Mouse (Mus musculus): ENCODE data around the gene Ccs. TPM values are rescaled to one million over a fixed set of nuclear protein-coding genes. Genes with fewer than 3 reads are reported as not detected.

Ccs gene
- polyA plus RNA-seq, 1 experiment from 2014 or later = 36.5 TPM

GRCm38 (mm10) chr19:4782891-4783290, 56.2 kb downstream of the Ccs start:
- no peak for ATAC-seq (ENCODE audit: low FRiP score, low TSS enrichment)
- Histone ChIP-seq H3K9me3 (ENCODE audit: control insufficient read depth, low read length) (no peaks in the 10 kb centered on the region), H3K27ac (replicated peaks; ENCODE audit: low read depth, low read length) (no peak overlapping the region), H3K4me3 (replicated peaks; ENCODE audit: low read depth, low read length) (no peak overlapping the region), H3K27me3 (ENCODE audit: control insufficient read depth, insufficient read depth, low read length) (no peaks in the 10 kb centered on the region), H3K4me1 (ENCODE audit: control insufficient read depth, insufficient read depth, low read length) (peaks cover 8% of the 10 kb centered on the region), H3K4me2 (ENCODE audit: low read length) (no peak overlapping the region), H3K36me3 (ENCODE audit: control insufficient read depth, insufficient read depth, low read length) (peaks cover 78% of the 10 kb centered on the region), H3K9ac (replicated peaks; ENCODE audit: low read length) (no peak overlapping the region)
- 94% methylated on average over 2 of the region's 2 CpGs for WGBS
- no peak for DNase-seq

Other genes with a start within 250 kb of the Ccs start
- 14.1 and 18.8 TPM in 2 replicates for gene Lrfn4, start 223.7 kb downstream of the Ccs start, polyA plus RNA-seq (2014; fragmentation: Nextera tagmentation; extraction: Ambion mirVana)
- gene Rce1, start 213.7 kb downstream of the Ccs start, polyA plus RNA-seq (2014; fragmentation: Nextera tagmentation; extraction: Ambion mirVana) = 48.5 and 52.1 TPM in 2 replicates
- gene Gm960, start 140.7 kb downstream of the Ccs start, polyA plus RNA-seq (2014; fragmentation: Nextera tagmentation; extraction: Ambion mirVana) = 6.2 and 7.6 TPM in 2 replicates
- gene Sptbn2, start 128.2 kb downstream of the Ccs start, polyA plus RNA-seq (2014; fragmentation: Nextera tagmentation; extraction: Ambion mirVana) = 37.6 and 43.0 TPM in 2 replicates
- 176 and 190 TPM in 2 replicates for gene Rbm4b, start 82.8 kb downstream of the Ccs start, polyA plus RNA-seq (2014; fragmentation: Nextera tagmentation; extraction: Ambion mirVana)
- 101 and 113 TPM in 2 replicates for gene Rbm4, start 45.4 kb downstream of the Ccs start, polyA plus RNA-seq (2014; fragmentation: Nextera tagmentation; extraction: Ambion mirVana)
- gene Gm21992, start 27.7 kb downstream of the Ccs start, polyA plus RNA-seq (2014; fragmentation: Nextera tagmentation; extraction: Ambion mirVana) = 12.7 and 14.4 TPM in 2 replicates
- 62.0 and 68.9 TPM in 2 replicates for gene Rbm14, start 27.7 kb downstream of the Ccs start, polyA plus RNA-seq (2014; fragmentation: Nextera tagmentation; extraction: Ambion mirVana)
- 0.49 and 0.63 TPM in 2 replicates for gene Ccdc87, start within 50 bp of the Ccs start, polyA plus RNA-seq (2014; fragmentation: Nextera tagmentation; extraction: Ambion mirVana)
- 57.3 and 63.7 TPM in 2 replicates for gene Ctsf, start 15.8 kb upstream of the Ccs start, polyA plus RNA-seq (2014; fragmentation: Nextera tagmentation; extraction: Ambion mirVana)
- gene Actn3, start 38.6 kb upstream of the Ccs start, polyA plus RNA-seq (2014; fragmentation: Nextera tagmentation; extraction: Ambion mirVana) = 2.1 and 3.1 TPM in 2 replicates
- gene Zdhhc24, start 39.3 kb upstream of the Ccs start, polyA plus RNA-seq (2014; fragmentation: Nextera tagmentation; extraction: Ambion mirVana) = 18.2 and 19.4 TPM in 2 replicates
- gene Bbs1, start 67.3 kb upstream of the Ccs start, polyA plus RNA-seq (2014; fragmentation: Nextera tagmentation; extraction: Ambion mirVana) = 8.9 and 17.9 TPM in 2 replicates
- 102 and 103 TPM in 2 replicates for gene Dpp3, start 89.0 kb upstream of the Ccs start, polyA plus RNA-seq (2014; fragmentation: Nextera tagmentation; extraction: Ambion mirVana)
- 10.7 and 12.2 TPM in 2 replicates for gene Peli3, start 103.8 kb upstream of the Ccs start, polyA plus RNA-seq (2014; fragmentation: Nextera tagmentation; extraction: Ambion mirVana)
- 117 and 122 TPM in 2 replicates for gene Mrpl11, start 122.8 kb upstream of the Ccs start, polyA plus RNA-seq (2014; fragmentation: Nextera tagmentation; extraction: Ambion mirVana)
- gene Npas4, start 151.0 kb upstream of the Ccs start, polyA plus RNA-seq (2014; fragmentation: Nextera tagmentation; extraction: Ambion mirVana) = 0.24 and 0.58 TPM in 2 replicates
- 6.2 and 8.7 TPM in 2 replicates for gene Slc29a2, start 184.5 kb upstream of the Ccs start, polyA plus RNA-seq (2014; fragmentation: Nextera tagmentation; extraction: Ambion mirVana)
- 69.7 and 77.4 TPM in 2 replicates for gene B4gat1, start 199.5 kb upstream of the Ccs start, polyA plus RNA-seq (2014; fragmentation: Nextera tagmentation; extraction: Ambion mirVana)
- gene AC124502.3, start 199.6 kb upstream of the Ccs start, polyA plus RNA-seq (2014; fragmentation: Nextera tagmentation; extraction: Ambion mirVana) = 1.5 and 1.6 TPM in 2 replicates
- gene Brms1, start 202.0 kb upstream of the Ccs start, polyA plus RNA-seq (2014; fragmentation: Nextera tagmentation; extraction: Ambion mirVana) = 32.0 and 39.0 TPM in 2 replicates
- gene Rin1, start 211.1 kb upstream of the Ccs start, polyA plus RNA-seq (2014; fragmentation: Nextera tagmentation; extraction: Ambion mirVana) = 0.58 and 1.6 TPM in 2 replicates
- 6.2 and 20.4 TPM in 2 replicates for gene Cd248, start 228.7 kb upstream of the Ccs start, polyA plus RNA-seq (2014; fragmentation: Nextera tagmentation; extraction: Ambion mirVana)
- gene Tmem151a, start 246.2 kb upstream of the Ccs start, polyA plus RNA-seq (2014; fragmentation: Nextera tagmentation; extraction: Ambion mirVana) = 8.3 and 15.7 TPM in 2 replicates
- 62.2 and 62.7 TPM in 2 replicates for gene Yif1a, start 249.2 kb upstream of the Ccs start, polyA plus RNA-seq (2014; fragmentation: Nextera tagmentation; extraction: Ambion mirVana)